Mouse (Mus musculus) neural tube, embryonic 14.5 days (tissue): ENCODE results near the gene Ptges3l. TPM values are rescaled to one million over a fixed set of nuclear protein-coding genes. Genes with fewer than 3 reads are reported as not detected.
"Not testable (repeated sequence)": the region's sequence is repeated elsewhere in the genome, so short reads cannot be mapped to it uniquely, and the experiment has no call there.

Experiments used
- ATAC-seq: fragments of 200-750 bp; cut with Nextera tagmentation; 2 replicates; pipeline ENCODE4 v1.8.0; 2017; ENCODE audit warnings: low read depth, mild to moderate bottlenecking, moderate TSS enrichment, moderate library complexity
- H3K27ac ChIP-seq: fragments of 300-500 bp; sonication (generic); 2 replicates; pipeline ENCODE4 v1.5.1; 2014; ENCODE audit warnings: low read depth, mild to moderate bottlenecking, control low read depth, low read length, moderate library complexity, mixed read lengths
- H3K27me3 ChIP-seq: fragments of 300-500 bp; sonication (generic); 2 replicates; pipeline ENCODE4 v1.6.1; 2014; ENCODE audit warnings: low read length; ENCODE audit not compliant: control insufficient read depth, insufficient read depth
- H3K36me3 ChIP-seq: fragments of 300-500 bp; sonication (generic); 2 replicates; pipeline ENCODE4 v1.6.1; 2014; ENCODE audit warnings: low read length, mixed read lengths; ENCODE audit not compliant: control insufficient read depth, insufficient read depth
- H3K4me1 ChIP-seq: fragments of 300-500 bp; sonication (generic); 2 replicates; pipeline ENCODE4 v1.6.1; 2014; ENCODE audit warnings: low read length; ENCODE audit not compliant: control insufficient read depth, insufficient read depth
- H3K4me2 ChIP-seq: fragments of 300-500 bp; sonication (generic); 2 replicates; pipeline ENCODE4 v1.6.1; 2014; ENCODE audit warnings: mild to moderate bottlenecking, low read depth, low read length, control low read depth
- H3K4me3 ChIP-seq: fragments of 300-500 bp; sonication (generic); 2 replicates; pipeline ENCODE4 v1.5.1; 2014; ENCODE audit warnings: low read depth, low read length, control low read depth, mixed read lengths
- H3K9ac ChIP-seq: fragments of 300-500 bp; sonication (generic); replicated peaks from 2 replicates; pipeline ENCODE4 v1.6.1; 2014; ENCODE audit warnings: low read depth, mild to moderate bottlenecking, control low read depth, low read length, mixed read lengths
- H3K9me3 ChIP-seq: fragments of 300-500 bp; sonication (generic); 2 replicates; pipeline ENCODE4 v1.6.1; 2016; ENCODE audit warnings: low read length; ENCODE audit not compliant: control insufficient read depth
- WGBS: fragments of 180-500 bp; shearing (Covaris S2); extraction: QIAGEN DNeasy Blood & Tissue Kit; methylation state at CpG from one replicate; pipeline ENCODE4 v1.1.7; 2014; 5-methylcytosine and 5-hydroxymethylcytosine counted together
- polyA plus RNA-seq: library from polyadenylated mRNA; unstranded; fragments of >200 nt; fragmentation: Nextera tagmentation; extraction: Ambion mirVana; gene quantifications from 2 replicates; pipeline ENCODE4 v1.2.1, GENCODE M21; 2014

Ptges3l gene
- polyA plus RNA-seq, 1 experiment from 2014 or later = 1.8 TPM

GRCm38 (mm10) chr11:101449596-101449995 lies 24.5 kb upstream of the Ptges3l start:
- H3K36me3 ChIP-seq, H3K9ac ChIP-seq, H3K27ac ChIP-seq, ATAC-seq, H3K27me3 ChIP-seq, H3K9me3 ChIP-seq, H3K4me1 ChIP-seq, H3K4me3 ChIP-seq, H3K4me2 ChIP-seq: not testable (repeated sequence)
- 92% methylated on average over 4 of the region's 4 CpGs for WGBS

- Histone ChIP-seq H3K9me3 (no peaks in the 10 kb centered on the region), H3K9ac (no peak overlapping the region), H3K27ac (no peak overlapping the region), H3K4me3 (no peak overlapping the region), H3K4me1 (peaks cover 5% of the 10 kb centered on the region; the same call in 1 of the 2 replicates), H3K27me3 (no peaks in the 10 kb centered on the region), H3K36me3 (peaks cover 17% of the 10 kb centered on the region), H3K4me2 (no peak overlapping the region)
- no peak for ATAC-seq
- 91% methylated on average over 4 of the region's 4 CpGs for WGBS
Measured at GRCm38 (mm10) chr11:101448899-101449298, 23.8 kb upstream of the Ptges3l start.

- Histone ChIP-seq H3K36me3 (peaks cover 18% of the 10 kb centered on the region), H3K9ac (no peak within 1 kb of the TSS), H3K27ac (no peak within 1 kb of the TSS), H3K9me3 (no peaks in the 10 kb centered on the region), H3K27me3 (no peaks in the 10 kb centered on the region), H3K4me1 (peaks cover 11% of the 10 kb centered on the region), H3K4me2 (0 out of 2 replicates have a peak within 1 kb of the TSS, but pooled peaks have one; percentile 0), H3K4me3 (no peak within 1 kb of the TSS)
- ATAC-seq = no peak
- 39% methylated on average over 10 of the region's 10 CpGs for WGBS
Measured at GRCm38 (mm10) chr11:101448274-101448746, 23.2 kb upstream of the Ptges3l start, which contains the start of gene Ifi35. TSS of gene Ifi35 (plus strand) at chr11:101448407.

- H3K4me1 ChIP-seq = peaks cover 14% of the 10 kb centered on the region
- no peak for ATAC-seq
- no peak overlapping the region for H3K4me2 ChIP-seq
- peaks cover 18% of the 10 kb centered on the region for H3K36me3 ChIP-seq
- no peak overlapping the region for H3K4me3 ChIP-seq
- WGBS = 90% methylated on average over 5 of the region's 5 CpGs
- no peak overlapping the region for H3K9ac ChIP-seq
- no peaks in the 10 kb centered on the region for H3K9me3 ChIP-seq
- no peaks in the 10 kb centered on the region for H3K27me3 ChIP-seq
- no peak overlapping the region for H3K27ac ChIP-seq
Measured at GRCm38 (mm10) chr11:101447786-101448185, 22.7 kb upstream of the Ptges3l start.

- not testable (repeated sequence) for H3K27me3 ChIP-seq, H3K4me2 ChIP-seq, H3K27ac ChIP-seq, H3K9me3 ChIP-seq, H3K4me3 ChIP-seq, ATAC-seq, H3K9ac ChIP-seq
- 91% methylated on average over 8 of the region's 8 CpGs for WGBS
- Histone ChIP-seq H3K36me3 (peaks cover 18% of the 10 kb centered on the region), H3K4me1 (peaks cover 14% of the 10 kb centered on the region)
Measured at GRCm38 (mm10) chr11:101446860-101447259, 21.7 kb upstream of the Ptges3l start.

DNA sequence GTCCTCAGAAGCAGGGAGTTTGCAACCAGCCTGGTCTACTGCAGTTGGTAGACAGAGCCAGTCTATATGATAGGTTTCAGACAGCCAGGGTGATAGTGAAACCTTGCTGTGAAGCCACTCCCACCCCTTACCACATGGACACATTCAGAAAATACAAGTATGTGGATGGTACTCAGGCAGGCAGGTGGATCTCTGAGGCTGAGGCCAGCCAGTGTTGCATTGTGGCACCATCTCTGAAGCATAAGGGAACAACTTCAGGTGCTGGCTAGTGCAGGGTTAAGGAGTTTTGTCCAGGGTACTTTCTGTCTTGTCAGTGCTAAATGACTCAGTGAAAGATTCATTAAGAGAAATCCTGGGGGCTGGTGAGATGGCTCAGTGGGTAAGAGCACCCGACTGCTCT lies 21.2 kb upstream of the Ptges3l start:
- ATAC-seq = no peak

GRCm38 (mm10) chr11:101442760-101443159 lies 17.6 kb upstream of the Ptges3l start:
- Histone ChIP-seq H3K27ac (peak overlapping the region; percentile 93), H3K9me3 (no peaks in the 10 kb centered on the region), H3K4me2 (peak overlapping the region; percentile 99), H3K4me1 (peaks cover 14% of the 10 kb centered on the region), H3K4me3 (peak overlapping the region; percentile 78), H3K27me3 (no peaks in the 10 kb centered on the region; the same call in 1 of the 2 replicates), H3K36me3 (peaks cover 18% of the 10 kb centered on the region), H3K9ac (peak overlapping the region; percentile 90)
- 2% methylated on average over 14 of the region's 14 CpGs for WGBS
- ATAC-seq = peak; percentile 7

More for the DNA sequence above, 21.2 kb upstream of the Ptges3l start:
- Histone ChIP-seq H3K9ac (no peak overlapping the region), H3K4me1 (peaks cover 14% of the 10 kb centered on the region), H3K4me3 (no peak overlapping the region), H3K4me2 (no peak overlapping the region), H3K27me3 (no peaks in the 10 kb centered on the region; the same call in 1 of the 2 replicates), H3K27ac (no peak overlapping the region), H3K9me3 (no peaks in the 10 kb centered on the region), H3K36me3 (peaks cover 18% of the 10 kb centered on the region)
- 85% methylated on average over 1 of the region's 1 CpGs for WGBS

- Histone ChIP-seq H3K27ac (peak within 1 kb of the TSS; percentile 93), H3K4me2 (peak within 1 kb of the TSS; percentile 99), H3K4me1 (peaks cover 14% of the 10 kb centered on the region), H3K9ac (peak within 1 kb of the TSS; percentile 90), H3K4me3 (peak within 1 kb of the TSS; percentile 78), H3K27me3 (no peaks in the 10 kb centered on the region; the same call in 1 of the 2 replicates), H3K36me3 (peaks cover 18% of the 10 kb centered on the region), H3K9me3 (no peaks in the 10 kb centered on the region)
- peak; percentile 98 for ATAC-seq
- WGBS = under 1% methylated on average over 42 of the region's 42 CpGs
Measured at GRCm38 (mm10) chr11:101442127-101442693, 17.1 kb upstream of the Ptges3l start, which contains the start of gene Rpl27. TSS of gene Rpl27 (plus strand) at chr11:101442298.

- 38% methylated on average over 14 of the region's 15 CpGs for WGBS
- not testable (repeated sequence) for H3K27me3 ChIP-seq, H3K9me3 ChIP-seq, H3K9ac ChIP-seq, ATAC-seq, H3K27ac ChIP-seq
- H3K36me3 ChIP-seq = peaks cover 18% of the 10 kb centered on the region
- H3K4me1 ChIP-seq = peaks cover 14% of the 10 kb centered on the region
- peak overlapping the region; percentile 34 for H3K4me2 ChIP-seq
- peak overlapping the region; percentile 10; the same call in 1 of the 2 replicates for H3K4me3 ChIP-seq
Measured at GRCm38 (mm10) chr11:101441450-101442126, 16.5 kb upstream of the Ptges3l start.
